Mouse (Mus musculus): ENCODE data around the gene Zfp956.

DNA sequence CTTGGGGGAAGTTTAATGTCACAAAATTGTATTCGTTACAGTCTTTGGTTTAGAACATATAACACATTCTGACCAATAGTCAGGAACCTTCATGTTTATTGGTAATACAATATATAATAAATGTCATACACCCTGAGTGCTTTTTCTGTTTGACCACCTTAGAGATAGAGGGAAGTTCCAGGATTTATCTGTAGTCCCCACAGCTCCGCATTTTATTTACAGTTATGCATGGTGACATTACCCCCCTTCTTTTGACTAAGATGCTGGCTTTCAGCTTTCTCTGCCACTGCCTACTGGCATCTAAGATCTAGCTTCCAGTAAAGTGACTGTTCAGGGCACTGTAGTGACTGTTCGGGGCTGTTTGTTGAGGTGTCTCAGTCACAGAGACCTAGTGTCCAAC is 1.2 kb downstream of the Zfp956 start:
- TF ChIP-seq FLI1 (IDR thresholded peaks at IDR 0.05; ENCODE audit: low read length) (no peak), GATA1 (IDR thresholded peaks at IDR 0.05; ENCODE audit: borderline replicate concordance, low read length) (no peak)

Measured in megakaryocyte, embryonic 14.5 days (primary cell).